13 mouse cellular contexts compared by ENCODE assay signal in the genomic region with DNA sequence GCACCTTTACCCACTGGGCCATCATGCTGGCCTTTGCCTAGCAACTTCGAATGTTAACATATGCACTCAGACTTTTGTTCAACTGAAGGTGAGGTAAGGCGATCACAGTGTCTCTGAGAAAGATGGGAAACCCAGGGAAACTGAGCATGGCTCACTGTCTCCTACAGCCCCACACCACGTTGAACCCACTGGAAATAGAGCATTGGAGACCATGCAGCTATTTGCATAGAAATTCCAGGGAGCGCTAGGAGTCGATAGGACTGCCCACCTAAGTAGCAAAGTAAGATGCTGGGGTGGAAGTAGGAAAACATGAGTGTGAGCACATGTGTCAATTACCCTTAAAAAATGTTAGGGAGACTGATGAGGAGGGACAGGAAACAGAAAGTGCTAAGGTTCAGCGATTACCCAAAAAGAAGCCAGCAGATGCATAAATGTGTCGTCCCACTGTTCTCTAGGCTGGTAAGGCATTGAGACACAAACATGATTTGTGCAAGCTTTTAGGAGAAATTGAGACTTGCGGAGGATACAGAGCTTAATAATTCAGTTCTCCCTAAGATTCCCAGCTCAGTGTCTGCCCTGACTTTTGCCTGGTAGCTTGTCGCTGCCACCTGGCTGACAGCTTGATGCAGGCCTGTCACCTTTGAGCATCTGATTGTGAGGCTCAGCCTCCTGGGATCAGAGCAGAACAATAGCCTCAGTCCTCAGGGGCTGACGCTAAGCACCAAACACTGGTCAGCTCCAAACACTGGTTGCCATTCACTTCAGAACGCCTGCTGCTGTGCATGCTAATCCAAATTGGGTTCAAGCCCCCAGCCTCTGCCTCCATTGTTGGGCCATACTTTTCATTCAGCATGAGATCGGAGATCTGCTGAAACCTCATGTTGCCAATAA.
DNase-seq lines count a peak whose midpoint lies in the region; ATAC-seq and TF ChIP-seq lines count a peak whose summit lies in the region.
"Had no signal": no experiment of that assay in that cellular context is flagged by ENCODE, and none has a peak within 500 bp of the region (broad histone marks: within the 10 kb centered on the region; RNA-seq: fewer than 3 reads in every experiment).

No protein-coding gene starts in this region.

- no peak overlapping the region for H3K4me3 ChIP-seq in cortical plate, adult 2 months (ENCODE audit: insufficient read depth, low read length)
- H3K4me3 ChIP-seq in forebrain, embryonic 16.5 days (replicated peaks; ENCODE audit: low read length), result no peak overlapping the region
- H3K4me3 ChIP-seq in midbrain, embryonic 12.5 days, result no peak overlapping the region
- H3K4me3 ChIP-seq in intestine, embryonic 16.5 days (ENCODE audit: low read length), result no peak overlapping the region
- no peak overlapping the region for H3K4me3 ChIP-seq in intestine, embryonic 15.5 days (replicated peaks)
- H3K4me3 ChIP-seq: erythroblast, embryonic 14.5 days had no signal

- no peak for TF ChIP-seq CTCF in cortical plate, adult 2 months (IDR thresholded peaks at IDR 0.05; ENCODE audit: extremely low read depth, insufficient read depth, low read length)

- H3K36me3 ChIP-seq in forebrain, embryonic 16.5 days (ENCODE audit: control insufficient read depth, insufficient read depth), result no peaks in the 10 kb centered on the region
- H3K36me3 ChIP-seq in midbrain, embryonic 12.5 days, result no peaks in the 10 kb centered on the region
- no peaks in the 10 kb centered on the region for H3K36me3 ChIP-seq in intestine, embryonic 16.5 days (ENCODE audit: control insufficient read depth, insufficient read depth, low read length)
- no peaks in the 10 kb centered on the region for H3K36me3 ChIP-seq in intestine, embryonic 15.5 days

- H3K27ac ChIP-seq in cortical plate, adult 2 months (ENCODE audit: insufficient read depth, low read length), result 0 out of 2 replicates have a peak overlapping the region, but pooled peaks have one; percentile 21
- peak overlapping the region; percentile 56 for H3K27ac ChIP-seq in forebrain, embryonic 16.5 days (ENCODE audit: low read length)
- peak overlapping the region; percentile 91 for H3K27ac ChIP-seq in midbrain, embryonic 12.5 days (replicated peaks)
- H3K27ac ChIP-seq in intestine, embryonic 16.5 days (ENCODE audit: low read length), result no peak overlapping the region
- H3K27ac ChIP-seq in intestine, embryonic 15.5 days, result no peak overlapping the region

- no peaks in the 10 kb centered on the region for H3K27me3 ChIP-seq in forebrain, embryonic 16.5 days (replicated peaks; ENCODE audit: control insufficient read depth, insufficient read depth, low read length)
- 0 out of 2 replicates have a peak, but pooled peaks cover 3% of the 10 kb centered on the region for H3K27me3 ChIP-seq in midbrain, embryonic 12.5 days
- no peaks in the 10 kb centered on the region for H3K27me3 ChIP-seq in intestine, embryonic 16.5 days (replicated peaks; ENCODE audit: control insufficient read depth, insufficient read depth, low read length)
- H3K27me3 ChIP-seq in intestine, embryonic 15.5 days (replicated peaks), result no peaks in the 10 kb centered on the region

- no peak overlapping the region for H3K4me2 ChIP-seq in forebrain, embryonic 16.5 days (ENCODE audit: low read length)
- H3K4me2 ChIP-seq in midbrain, embryonic 12.5 days (replicated peaks), result peak overlapping the region; percentile 23; the same call in 1 of the 2 replicates
- H3K4me2 ChIP-seq in intestine, embryonic 16.5 days (ENCODE audit: low read depth, low read length), result no peak overlapping the region
- no peak overlapping the region for H3K4me2 ChIP-seq in intestine, embryonic 15.5 days (replicated peaks)

- 17% methylated on average over 12 of the region's 12 CpGs for WGBS in forebrain, embryonic 16.5 days
- WGBS in midbrain, embryonic 12.5 days, result 12% methylated on average over 12 of the region's 12 CpGs
- 55% methylated on average over 12 of the region's 12 CpGs for WGBS in intestine, embryonic 16.5 days
- 55% methylated on average over 12 of the region's 12 CpGs for WGBS in intestine, embryonic 15.5 days

- H3K9ac ChIP-seq in forebrain, embryonic 16.5 days (replicated peaks; ENCODE audit: low read depth, low read length), result no peak overlapping the region
- no peak overlapping the region for H3K9ac ChIP-seq in midbrain, embryonic 12.5 days (replicated peaks)
- no peak overlapping the region for H3K9ac ChIP-seq in intestine, embryonic 16.5 days (ENCODE audit: low read depth, low read length)
- no peak overlapping the region for H3K9ac ChIP-seq in intestine, embryonic 15.5 days

- ATAC-seq in forebrain, embryonic 16.5 days, result peak; percentile 75
- peak; percentile 93 for ATAC-seq in midbrain, embryonic 12.5 days (ENCODE audit: low FRiP score, low read depth)
- ATAC-seq in intestine, embryonic 16.5 days, result no peak
- no peak for ATAC-seq in intestine, embryonic 15.5 days

- DNase-seq in ZHBTc4 (ENCODE audit: low read depth, low spot score), result peak; percentile 10
- DNase-seq in cerebellum, postnatal 4 days (ENCODE audit: low spot score in 2 of 2), result no peak
- no peak for DNase-seq in adrenal gland, postnatal 36 days
- DNase-seq: adrenal gland, adult 8-10 months; cerebellum, adult 18-20 months; lung, postnatal 14 days; thymus, postnatal 14 days had no signal

- 0 out of 2 replicates have a peak, but pooled peaks cover 5% of the 10 kb centered on the region for H3K9me3 ChIP-seq in forebrain, embryonic 16.5 days (ENCODE audit: control insufficient read depth, low read length)
- H3K9me3 ChIP-seq in midbrain, embryonic 12.5 days, result no peaks in the 10 kb centered on the region
- H3K9me3 ChIP-seq in intestine, embryonic 16.5 days (ENCODE audit: control insufficient read depth, low read length), result no peaks in the 10 kb centered on the region
- H3K9me3 ChIP-seq in intestine, embryonic 15.5 days, result no peaks in the 10 kb centered on the region

- TF ChIP-seq POLR2A in cortical plate, adult 2 months (IDR thresholded peaks at IDR 0.05; ENCODE audit: extremely low read depth, insufficient read depth, low read length), result no peak

- H3K4me1 ChIP-seq in cortical plate, adult 2 months (ENCODE audit: control insufficient read depth, insufficient read depth, low read length), result no peaks in the 10 kb centered on the region
- peaks cover 16% of the 10 kb centered on the region for H3K4me1 ChIP-seq in forebrain, embryonic 16.5 days (replicated peaks; ENCODE audit: control insufficient read depth, insufficient read depth, low read length)
- peaks cover 49% of the 10 kb centered on the region for H3K4me1 ChIP-seq in midbrain, embryonic 12.5 days
- no peaks in the 10 kb centered on the region for H3K4me1 ChIP-seq in intestine, embryonic 16.5 days (ENCODE audit: control insufficient read depth, insufficient read depth, low read length)
- H3K4me1 ChIP-seq in intestine, embryonic 15.5 days (replicated peaks), result no peaks in the 10 kb centered on the region

Comparison
In these comparisons a context has a peak if more than half of its experiments do, and no peak if none do; other contexts are left out.
1. H3K27ac ChIP-seq: peak in cortical plate, adult 2 months (single experiment), forebrain, embryonic 16.5 days (single experiment) and midbrain, embryonic 12.5 days (single experiment); none in intestine, embryonic 16.5 days (single experiment) and intestine, embryonic 15.5 days (single experiment).
2. ATAC-seq: peak in forebrain, embryonic 16.5 days (single experiment) and midbrain, embryonic 12.5 days (single experiment); none in intestine, embryonic 16.5 days (single experiment) and intestine, embryonic 15.5 days (single experiment).